Mouse (Mus musculus) granulocyte monocyte progenitor cell, adult 5-6 weeks (primary cell): ENCODE data around the gene Klhl11. TPM values are rescaled to one million over a fixed set of nuclear protein-coding genes. Genes with fewer than 3 reads are reported as not detected.

Source experiments
- ATAC-seq: replicated peaks from 2 replicates; pipeline ENCODE4 v1.8.0; 2016; ENCODE audit warnings: mild to moderate bottlenecking, moderate TSS enrichment, inconsistent platforms; ENCODE audit not compliant: poor library complexity, severe bottlenecking
- total RNA-seq, 2 experiments: library from RNA; stranded (forward) in 1 of 2; stranded (reverse) in 1 of 2; fragments of 200-712, 200-1000 nt in 1 of 2; fragments of >200 nt in 1 of 2; fragmentation: Nextera tagmentation in 1 of 2; gene quantifications; 2 replicates each; pipeline ENCODE4 v1.2.3; 2014 to 2017

Klhl11 gene
- total RNA-seq, 2 experiments from 2014 or later, result 7.0 to 16.7 TPM

DNA sequence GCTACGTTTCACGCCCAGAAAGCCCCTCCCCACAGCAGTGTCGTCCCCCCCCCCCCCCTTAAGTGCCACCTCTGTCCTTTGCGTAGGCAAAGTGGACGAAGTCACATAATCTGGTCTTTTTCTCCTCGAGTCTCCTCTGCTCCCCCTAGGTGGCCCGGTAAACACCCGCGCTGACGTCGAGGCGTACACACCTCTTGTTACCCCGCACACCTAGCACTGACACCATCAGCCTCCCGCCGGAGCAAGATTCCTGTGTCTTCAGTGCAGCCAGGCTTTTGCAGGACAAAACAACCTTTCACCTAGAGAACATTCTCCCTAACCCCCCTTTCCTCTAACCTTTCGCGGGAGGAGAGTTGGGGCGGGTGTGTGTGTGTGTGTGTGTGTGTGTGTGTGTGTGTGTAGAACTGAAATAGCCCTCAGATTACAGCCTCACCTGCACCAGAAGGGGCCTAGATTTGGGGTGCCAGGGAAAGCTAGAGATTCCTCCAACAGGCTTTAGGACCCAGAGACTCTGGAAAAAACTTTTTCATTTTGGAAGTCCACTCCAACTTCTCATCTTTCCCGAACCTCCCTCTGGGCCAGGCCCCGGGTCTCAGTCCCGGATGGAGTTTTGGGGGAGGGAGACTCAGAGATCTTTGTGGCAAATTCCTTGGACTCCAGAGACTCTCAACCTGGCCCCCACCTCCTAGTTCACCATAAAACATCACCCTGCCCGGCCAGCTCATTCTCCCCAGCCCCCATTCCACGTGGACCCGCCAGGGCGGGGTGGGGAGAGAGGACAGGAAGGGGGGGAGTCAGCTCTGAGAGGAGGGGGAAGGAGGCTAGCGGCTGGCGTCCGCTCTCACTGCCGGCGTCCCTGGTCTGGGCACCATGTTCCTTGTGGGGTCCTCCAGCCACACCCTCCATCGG is 57.4 kb downstream of the Klhl11 start, which contains the start of gene Fkbp10:
TSS of gene Fkbp10 (plus strand) at position 784 of the 909 bp plus-strand sequence.
- ATAC-seq, result peak; percentile 15; the same call in 1 of the 2 replicates

DNA sequence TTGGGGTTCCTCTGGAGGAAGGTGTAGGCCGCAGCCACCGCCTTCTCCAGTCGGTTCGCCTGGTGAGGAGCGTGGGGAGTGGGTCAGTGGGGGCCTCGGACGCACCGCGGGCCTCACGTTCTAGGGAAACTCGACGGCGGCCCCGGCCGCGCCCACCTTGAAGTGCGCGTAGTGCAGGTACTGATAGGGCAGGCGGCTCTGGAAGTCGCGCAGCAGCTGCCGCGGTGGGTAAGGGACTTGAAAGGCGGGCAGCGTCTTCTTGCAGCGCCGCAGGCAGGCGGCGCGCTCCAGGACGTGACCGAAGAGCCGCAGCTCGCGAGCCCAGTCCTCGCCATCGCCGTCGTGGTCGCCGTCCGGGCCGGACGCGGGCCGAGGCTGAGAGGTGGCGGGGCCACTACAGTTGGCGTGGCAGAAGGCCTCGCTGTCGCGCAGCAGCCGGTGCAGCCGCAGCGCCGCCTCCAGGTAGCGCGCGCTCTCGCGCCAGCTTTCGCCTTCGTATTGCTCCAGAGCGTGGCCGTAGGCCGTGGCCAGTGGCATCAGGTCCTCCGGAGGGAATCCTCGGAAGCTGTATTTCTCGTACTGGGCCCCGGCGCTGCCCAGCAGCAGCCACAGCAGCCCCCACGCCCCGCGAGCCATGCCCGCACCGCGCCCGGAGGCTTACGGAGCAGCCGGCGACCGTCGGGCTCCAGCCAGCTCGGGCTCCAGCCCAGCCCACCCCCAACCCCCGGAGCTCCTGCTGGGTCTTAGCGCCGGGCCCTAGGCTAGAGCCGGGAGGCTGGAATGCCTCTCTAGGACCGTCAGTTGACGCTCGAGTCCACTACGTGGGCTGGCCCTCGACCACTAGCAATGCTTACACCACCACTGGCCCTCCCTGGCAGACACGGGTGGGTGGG is 58.3 kb downstream of the Klhl11 start, which contains the start of gene P3h4:
TSS of gene P3h4 (minus strand) at position 816 of the 893 bp plus-strand sequence.
- peak; percentile 66 for ATAC-seq

DNA sequence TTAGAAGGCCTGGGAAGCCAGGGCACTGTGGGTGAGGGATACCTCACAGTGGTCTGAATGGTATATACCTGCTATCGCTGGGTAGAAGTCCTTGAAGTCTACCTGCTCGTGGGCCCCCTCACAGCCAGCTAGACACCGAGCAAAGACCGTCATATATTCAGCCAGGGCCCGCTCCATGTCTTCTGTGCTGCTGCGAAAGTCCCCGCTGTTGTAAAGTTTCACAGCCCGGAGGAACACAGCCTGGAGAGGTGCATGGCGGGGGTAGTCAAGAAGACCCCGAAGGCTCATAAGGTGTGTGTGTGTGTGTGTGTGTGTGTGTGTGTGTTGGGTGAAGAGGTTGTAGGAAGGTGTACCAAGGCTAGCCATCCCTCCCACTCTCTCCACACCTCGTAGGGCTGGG is 59.0 kb downstream of the Klhl11 start:
- no peak for ATAC-seq

Other genes with a start within 250 kb of the Klhl11 start
- not detected in 2 replicates for gene Krt16, start 223.8 kb downstream of the Klhl11 start, total RNA-seq (2014; fragmentation: Nextera tagmentation)
- gene Krt16, start 223.8 kb downstream of the Klhl11 start, total RNA-seq (2017), result not detected in 2 replicates
- gene Krt17, start 211.7 kb downstream of the Klhl11 start, total RNA-seq (2014; fragmentation: Nextera tagmentation), result not detected in 2 replicates
- gene Krt17, start 211.7 kb downstream of the Klhl11 start, total RNA-seq (2017), result not detected in 2 replicates
- gene Krt42, start 202.9 kb downstream of the Klhl11 start, total RNA-seq (2014; fragmentation: Nextera tagmentation), result not detected in 2 replicates
- gene Krt42, start 202.9 kb downstream of the Klhl11 start, total RNA-seq (2017), result not detected in 2 replicates
- 716 and 727 TPM in 2 replicates for gene Eif1, start 152.9 kb downstream of the Klhl11 start, total RNA-seq (2014; fragmentation: Nextera tagmentation)
- gene Eif1, start 152.9 kb downstream of the Klhl11 start, total RNA-seq (2017), result 109 and 139 TPM in 2 replicates
- gene Gast, start 138.3 kb downstream of the Klhl11 start, total RNA-seq (2014; fragmentation: Nextera tagmentation), result not detected in 2 replicates
- not detected in 2 replicates for gene Gast, start 138.3 kb downstream of the Klhl11 start, total RNA-seq (2017)
- gene Hap1, start 116.6 kb downstream of the Klhl11 start, total RNA-seq (2014; fragmentation: Nextera tagmentation), result not detected in 2 replicates
- gene Hap1, start 116.6 kb downstream of the Klhl11 start, total RNA-seq (2017), result not detected in 2 replicates
- gene Jup, start 75.0 kb downstream of the Klhl11 start, total RNA-seq (2014; fragmentation: Nextera tagmentation), result 4.8 and 6.7 TPM in 2 replicates
- 1.4 and 4.2 TPM in 2 replicates for gene Jup, start 75.0 kb downstream of the Klhl11 start, total RNA-seq (2017)
- not detected in 2 replicates for gene P3h4, start 57.9 kb downstream of the Klhl11 start, total RNA-seq (2014; fragmentation: Nextera tagmentation)
- 0.26 TPM in 1 of 2 replicates, not detected in the other for gene P3h4, start 57.9 kb downstream of the Klhl11 start, total RNA-seq (2017)
- not detected in 2 replicates for gene Fkbp10, start 57.0 kb downstream of the Klhl11 start, total RNA-seq (2014; fragmentation: Nextera tagmentation)
- gene Fkbp10, start 57.0 kb downstream of the Klhl11 start, total RNA-seq (2017), result not detected in 2 replicates
- gene Nt5c3b, start 30.9 kb downstream of the Klhl11 start, total RNA-seq (2014; fragmentation: Nextera tagmentation), result 46.9 and 50.7 TPM in 2 replicates
- 23.3 and 31.3 TPM in 2 replicates for gene Nt5c3b, start 30.9 kb downstream of the Klhl11 start, total RNA-seq (2017)
- gene Klhl10, start 30.8 kb downstream of the Klhl11 start, total RNA-seq (2014; fragmentation: Nextera tagmentation), result not detected in 2 replicates
- not detected in 2 replicates for gene Klhl10, start 30.8 kb downstream of the Klhl11 start, total RNA-seq (2017)
- gene Acly, start 55.3 kb upstream of the Klhl11 start, total RNA-seq (2014; fragmentation: Nextera tagmentation), result 93.5 and 98.0 TPM in 2 replicates
- gene Acly, start 55.3 kb upstream of the Klhl11 start, total RNA-seq (2017), result 101 and 107 TPM in 2 replicates
- gene Ttc25, start 72.9 kb upstream of the Klhl11 start, total RNA-seq (2014; fragmentation: Nextera tagmentation), result 3.7 TPM in 1 of 2 replicates, not detected in the other
- gene Ttc25, start 72.9 kb upstream of the Klhl11 start, total RNA-seq (2017), result 0.31 TPM in 1 of 2 replicates, not detected in the other
- 27.9 and 31.0 TPM in 2 replicates for gene Cnp, start 102.2 kb upstream of the Klhl11 start, total RNA-seq (2014; fragmentation: Nextera tagmentation)
- gene Cnp, start 102.2 kb upstream of the Klhl11 start, total RNA-seq (2017), result 16.2 and 20.9 TPM in 2 replicates
- 30.0 and 34.2 TPM in 2 replicates for gene Nkiras2, start 146.5 kb upstream of the Klhl11 start, total RNA-seq (2014; fragmentation: Nextera tagmentation)
- 14.2 and 16.9 TPM in 2 replicates for gene Nkiras2, start 146.5 kb upstream of the Klhl11 start, total RNA-seq (2017)
- 80.5 and 129 TPM in 2 replicates for gene Dnajc7, start 147.4 kb upstream of the Klhl11 start, total RNA-seq (2014; fragmentation: Nextera tagmentation)
- 90.1 and 115 TPM in 2 replicates for gene Dnajc7, start 147.4 kb upstream of the Klhl11 start, total RNA-seq (2017)
- gene Zfp385c, start 219.7 kb upstream of the Klhl11 start, total RNA-seq (2014; fragmentation: Nextera tagmentation), result not detected in 2 replicates
- gene Zfp385c, start 219.7 kb upstream of the Klhl11 start, total RNA-seq (2017), result 0.26 TPM in 1 of 2 replicates, not detected in the other
- 4.7 and 13.9 TPM in 2 replicates for gene Dhx58, start 231.5 kb upstream of the Klhl11 start, total RNA-seq (2014; fragmentation: Nextera tagmentation)
- 8.2 and 17.3 TPM in 2 replicates for gene Dhx58, start 231.5 kb upstream of the Klhl11 start, total RNA-seq (2017)
- gene Kat2a, start 239.7 kb upstream of the Klhl11 start, total RNA-seq (2014; fragmentation: Nextera tagmentation), result 50.0 and 54.4 TPM in 2 replicates
- gene Kat2a, start 239.7 kb upstream of the Klhl11 start, total RNA-seq (2017), result 26.0 and 34.5 TPM in 2 replicates
- gene Hspb9, start 241.1 kb upstream of the Klhl11 start, total RNA-seq (2014; fragmentation: Nextera tagmentation), result not detected in 2 replicates
- gene Hspb9, start 241.1 kb upstream of the Klhl11 start, total RNA-seq (2017), result not detected in 2 replicates